Mouse (Mus musculus) small intestine, adult 2 months (tissue): ENCODE results near the gene Dlk1.

ENCODE experiments used
- CTCF ChIP-seq: fragments of 200-500 bp; IDR thresholded peaks from 2 replicates; pipeline ENCODE4 v1.5.1; 2012; ENCODE audit warnings: low read depth, mild to moderate bottlenecking, control low read depth, inconsistent platforms, low read length, moderate library complexity, mixed read lengths; ENCODE audit not compliant: insufficient replicate concordance, insufficient read length; ENCODE audit errors: extremely low read depth
- POLR2A ChIP-seq: fragments of 200-500 bp; IDR thresholded peaks from 2 replicates; pipeline ENCODE4 v1.6.1; 2012; ENCODE audit warnings: low read depth, mild to moderate bottlenecking, control low read depth, inconsistent platforms, low read length, moderate library complexity

- TF ChIP-seq CTCF (no peak), POLR2A (no peak)
Observed at GRCm38 (mm10) chr12:109412071-109412440, 40.6 kb upstream of the Dlk1 start.
